Mouse (Mus musculus): ENCODE results near the gene Csf2rb2.

DNA sequence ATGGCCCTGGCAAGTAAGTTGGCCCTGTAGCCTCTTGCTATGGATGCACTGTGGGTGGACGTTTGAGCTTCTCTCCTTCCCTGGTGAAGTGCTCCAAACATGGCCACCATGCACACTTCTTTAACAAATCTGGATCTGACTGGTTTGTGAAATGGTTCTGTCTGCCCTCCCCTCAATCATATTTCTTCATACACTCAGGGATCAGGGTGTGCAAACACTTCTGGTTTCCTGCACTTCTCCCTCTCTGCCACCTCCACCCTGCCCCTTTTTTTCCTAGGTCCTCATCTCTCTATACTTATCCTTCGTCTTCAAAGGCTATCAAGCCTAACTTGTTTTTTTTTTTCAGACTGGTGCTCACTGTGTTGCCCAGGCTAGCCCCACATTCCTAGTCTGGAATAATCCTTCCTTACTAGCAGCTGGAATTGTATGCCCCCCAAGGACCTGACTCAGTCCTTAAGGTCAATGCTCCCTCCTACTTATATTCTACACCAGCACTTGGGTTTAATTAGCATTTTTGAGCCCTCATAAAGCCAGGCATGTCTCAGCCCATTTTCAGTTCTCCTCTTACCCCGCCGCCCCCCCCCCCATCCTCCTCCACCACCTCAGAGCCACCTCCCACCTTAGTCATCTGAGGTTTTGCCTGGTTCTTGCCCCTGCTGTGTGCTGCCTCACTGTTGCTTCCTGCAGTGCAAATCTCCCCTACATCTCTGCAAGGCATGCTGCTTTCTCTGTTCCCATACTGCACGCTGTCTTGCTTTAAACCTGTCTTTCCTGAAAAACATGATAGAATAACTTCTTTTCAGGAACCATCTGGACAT lies 26.2 kb upstream of the Csf2rb2 start:
- TF ChIP-seq EP300 (IDR thresholded peaks at IDR 0.05; ENCODE audit: low read depth) (no peak), CTCF (IDR thresholded peaks at IDR 0.05; ENCODE audit: low read depth) (no peak)

Data from liver, embryonic 14.5 days (tissue).